Mouse (Mus musculus) left cerebral cortex, postnatal 4 days (tissue): ENCODE measurements at regions not wholly inside any gene's neighbourhood (a gene's known extent, or its start where the extent isn't known, plus 50 kb on each side); places are given as distances from the start of the nearest gene placed in this dataset.

Experiments
- DNase-seq: peaks from one replicate; pipeline ENCODE4 v3.0.0-alpha.2; 2022
- intact Hi-C: fragments of 180-260 bp; cut with DNase I; formaldehyde crosslinking; loops from one replicate; pipeline ENCODE4 v1.15.1; 2025

DNA sequence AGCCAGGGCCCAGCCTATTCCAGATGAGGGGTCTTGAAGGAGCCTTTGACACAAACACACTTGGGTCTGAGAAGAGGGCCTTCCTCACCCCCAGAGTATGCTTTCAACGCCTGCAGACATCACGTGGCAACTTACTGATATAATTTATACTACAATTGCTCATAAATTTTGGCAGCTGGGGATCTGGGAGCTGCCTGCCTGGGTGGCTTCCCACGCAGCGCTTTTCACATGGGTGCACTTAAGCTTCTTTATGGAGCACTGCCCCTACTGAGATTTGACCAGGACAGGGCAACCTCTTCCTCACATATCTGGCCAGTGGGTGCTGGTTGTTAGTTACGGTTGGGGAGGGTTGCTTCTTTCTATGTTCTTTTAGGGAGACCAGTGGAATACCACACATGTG lies 61.6 kb downstream of the Spesp1 start:
- no peak for DNase-seq
- intact Hi-C loops, result no loop called here

DNA sequence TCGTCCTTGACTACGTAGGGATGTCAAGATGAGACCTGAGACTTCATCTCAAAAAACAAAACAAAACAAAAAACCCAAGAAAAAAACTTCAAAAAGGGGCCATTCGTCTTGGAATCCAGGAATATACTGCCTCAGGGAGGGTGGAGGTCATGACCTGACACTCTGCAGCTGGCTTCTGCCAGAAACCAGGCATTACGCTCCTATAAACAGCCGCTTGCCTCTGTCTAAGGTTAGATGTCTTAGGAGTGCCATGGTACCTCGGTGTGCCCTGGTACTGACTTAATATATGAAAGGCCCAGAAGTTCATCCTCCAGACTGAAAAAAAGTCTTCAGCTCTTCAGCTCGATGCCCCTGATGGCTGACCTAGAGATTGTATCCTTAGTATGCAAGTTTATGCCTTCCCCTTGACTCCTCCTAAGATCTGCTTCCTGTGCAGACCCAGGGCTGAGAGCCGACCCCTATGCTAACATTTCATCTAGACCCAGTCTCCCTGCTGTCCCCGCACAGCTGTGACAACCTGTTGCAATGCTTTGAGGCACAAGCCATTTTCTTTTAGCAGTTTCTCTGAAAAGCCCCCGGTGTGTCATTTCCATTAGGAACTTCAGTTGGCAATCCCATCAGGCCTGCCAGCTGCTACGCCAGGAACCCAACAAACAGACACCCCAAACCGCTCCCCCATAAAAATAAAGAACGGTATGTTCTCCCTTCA lies 66.7 kb downstream of the Spesp1 start:
- peak; percentile 48 for DNase-seq
- intact Hi-C loops, result loop anchor here (10.0 kb wide), 1 partner anchor 91 kb away; the partner anchor contains the start of gene Glce

DNA sequence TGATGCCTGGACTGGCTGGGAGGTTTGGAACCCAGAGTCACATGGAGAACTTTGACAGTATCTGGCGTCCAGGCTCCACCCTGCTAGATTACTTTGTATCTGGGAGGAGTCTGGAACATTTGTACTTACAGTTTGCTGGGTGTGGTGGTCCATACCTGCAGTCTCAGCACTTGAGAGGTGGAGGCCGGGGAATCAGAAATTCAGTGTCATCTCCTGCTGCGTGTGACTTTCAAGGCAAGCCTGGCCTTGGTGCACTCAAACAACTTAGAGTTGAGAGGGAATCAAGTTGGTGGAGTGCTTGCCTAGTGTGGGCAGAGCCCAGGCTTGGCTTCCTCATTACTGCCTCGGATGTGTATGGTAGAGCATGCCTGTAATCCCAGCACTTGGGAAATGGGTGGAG lies 67.5 kb downstream of the Spesp1 start:
- no peak for DNase-seq
- intact Hi-C loops, result loop anchor here (10.0 kb wide), 1 partner anchor 90 kb away; the partner anchor contains the start of gene Glce

DNA sequence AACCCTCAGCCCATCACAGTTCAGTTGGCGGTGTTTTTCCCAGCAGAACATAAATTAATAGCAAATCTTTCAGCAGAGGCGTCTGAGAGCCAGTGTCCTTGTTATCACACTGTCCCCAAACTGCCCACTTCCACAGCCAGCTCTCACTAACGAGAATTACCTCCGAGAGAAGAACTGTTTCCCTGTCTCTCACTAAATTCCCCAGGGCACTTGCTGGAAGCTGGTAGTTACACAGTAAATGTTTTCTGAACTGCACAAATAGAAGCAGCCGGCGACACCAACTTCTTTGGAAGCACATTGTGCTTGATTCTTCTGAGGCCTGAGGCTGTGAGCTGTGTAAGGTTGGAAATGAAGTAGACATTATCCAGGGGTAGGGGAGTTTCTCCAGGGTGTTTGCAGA lies 69.4 kb downstream of the Spesp1 start:
- DNase-seq, result no peak
- intact Hi-C loops, result loop anchor here (10.0 kb wide), 1 partner anchor 88 kb away; the partner anchor contains the start of gene Glce

DNA sequence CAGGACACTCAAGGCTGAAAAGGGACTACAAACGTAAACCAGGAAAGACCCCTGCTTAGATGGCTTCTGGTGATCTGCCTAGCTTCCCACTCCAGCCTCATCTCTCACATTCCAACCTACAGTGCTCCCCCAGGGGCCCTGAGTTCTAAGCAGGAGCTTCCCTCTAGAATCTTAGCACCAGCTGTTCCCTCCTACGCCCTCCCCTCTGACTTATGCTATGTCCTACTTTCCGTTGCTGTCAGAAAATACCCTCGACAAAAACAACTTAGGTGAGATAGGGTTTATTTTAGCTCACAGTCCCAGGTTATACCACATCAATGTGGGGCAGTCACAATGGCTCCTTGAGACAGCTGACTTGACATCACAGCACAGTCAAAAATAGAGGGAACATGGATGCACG lies 71.2 kb downstream of the Spesp1 start:
- intact Hi-C loops, result loop anchor here (10.0 kb wide), 1 partner anchor 86 kb away; the partner anchor contains the start of gene Glce
- DNase-seq, result no peak

DNA sequence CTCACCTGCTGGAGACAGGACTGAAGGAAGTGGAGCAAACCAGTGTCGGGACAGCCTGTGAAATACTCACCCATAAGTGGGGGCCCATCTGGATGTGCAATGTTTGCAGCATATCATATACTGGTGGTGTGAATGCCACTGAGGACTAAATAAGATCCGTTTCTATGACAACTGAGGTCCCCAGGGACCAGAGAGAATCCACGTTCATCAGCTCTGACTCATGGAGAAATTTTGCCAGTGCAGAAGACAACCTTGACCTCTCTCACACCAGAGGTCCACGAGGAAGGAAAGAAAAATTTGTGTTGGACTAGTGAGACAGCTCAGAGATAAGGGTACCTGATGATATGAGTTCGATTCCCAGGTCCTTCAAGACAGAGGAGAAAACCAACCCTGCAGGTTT lies 73.6 kb downstream of the Spesp1 start:
- DNase-seq, result no peak
- intact Hi-C loops, result no loop called here

DNA sequence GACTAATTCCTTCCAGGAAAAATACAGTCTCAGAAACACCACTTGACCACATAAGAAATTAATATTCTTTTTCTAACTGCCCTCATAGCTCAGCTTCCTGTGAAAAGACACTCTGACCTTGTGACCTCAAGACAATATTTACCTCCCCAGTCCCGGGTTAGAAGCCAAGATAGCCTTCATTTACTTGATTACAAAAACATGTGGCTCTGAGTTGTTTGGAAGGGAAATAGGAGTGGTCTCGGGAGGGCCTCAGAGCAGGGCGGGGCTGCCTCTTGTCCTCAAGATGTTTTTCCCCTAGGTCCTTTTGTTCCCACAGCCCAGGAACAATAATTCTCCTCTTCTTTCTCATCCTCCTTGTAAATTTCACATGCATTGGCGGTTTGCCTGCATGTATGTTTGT lies 76.7 kb downstream of the Spesp1 start:
- no peak for DNase-seq
- intact Hi-C loops, result no loop called here

DNA sequence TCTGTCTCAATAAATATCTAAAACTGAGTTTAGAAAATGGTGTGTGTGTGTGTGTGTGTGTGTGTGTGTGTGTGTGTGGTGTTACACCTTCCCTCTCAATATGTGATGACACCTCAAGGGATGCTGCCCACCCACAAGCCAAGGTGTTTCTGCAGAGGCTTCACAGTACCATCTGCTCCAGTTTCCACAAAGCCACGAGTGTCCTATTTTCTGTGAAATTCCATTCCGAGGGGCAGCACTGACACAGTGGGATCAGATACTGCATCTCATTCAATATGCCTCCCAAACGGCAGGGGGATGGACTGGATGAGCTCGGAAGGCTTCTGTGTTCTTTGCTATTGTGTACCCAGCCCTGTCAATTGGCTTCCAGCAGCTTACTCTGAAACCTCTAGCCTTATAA lies 78.5 kb downstream of the Spesp1 start:
- DNase-seq, result no peak
- intact Hi-C loops, result no loop called here

DNA sequence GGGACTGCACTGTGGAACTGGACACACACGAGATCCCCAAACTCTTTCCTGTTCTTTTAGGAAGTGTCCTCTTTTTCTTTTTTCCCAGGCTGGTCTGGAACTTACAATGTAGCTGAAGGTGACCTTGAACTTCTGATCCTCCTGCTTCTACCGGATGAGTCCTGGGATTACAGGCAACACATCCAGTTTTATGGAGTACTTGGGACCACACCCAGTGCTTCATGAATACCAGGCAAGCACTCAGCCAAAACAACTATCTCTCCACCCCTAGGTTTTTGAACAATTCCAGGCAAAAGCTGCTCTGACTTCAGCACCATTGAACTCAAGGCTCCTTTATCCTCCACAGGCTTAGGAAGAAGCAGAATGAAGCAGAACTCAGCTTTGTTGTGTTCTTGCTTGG lies 79.7 kb downstream of the Spesp1 start:
- intact Hi-C loops, result no loop called here
- DNase-seq, result no peak

DNA sequence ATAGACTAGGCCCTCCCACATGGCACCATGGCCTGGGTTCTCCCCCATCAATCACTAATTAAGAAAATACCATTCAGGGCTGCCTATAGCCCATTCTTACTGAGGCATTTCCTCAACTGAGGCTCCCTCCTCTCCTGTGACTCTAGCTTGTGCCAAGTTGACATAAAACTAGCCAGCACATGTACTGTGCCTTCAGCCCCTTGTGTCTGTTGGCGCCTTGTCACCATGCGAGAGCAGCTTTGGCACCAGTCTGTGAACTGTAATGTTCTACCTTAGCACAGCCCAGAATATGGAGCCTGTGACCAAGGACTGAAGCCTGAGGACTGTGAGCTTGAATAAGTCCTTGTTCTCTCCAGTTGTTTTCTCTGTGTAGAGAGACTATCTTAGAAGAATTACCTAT lies 75.0 kb upstream of the Glce start:
- intact Hi-C loops, result no loop called here
- no peak for DNase-seq

DNA sequence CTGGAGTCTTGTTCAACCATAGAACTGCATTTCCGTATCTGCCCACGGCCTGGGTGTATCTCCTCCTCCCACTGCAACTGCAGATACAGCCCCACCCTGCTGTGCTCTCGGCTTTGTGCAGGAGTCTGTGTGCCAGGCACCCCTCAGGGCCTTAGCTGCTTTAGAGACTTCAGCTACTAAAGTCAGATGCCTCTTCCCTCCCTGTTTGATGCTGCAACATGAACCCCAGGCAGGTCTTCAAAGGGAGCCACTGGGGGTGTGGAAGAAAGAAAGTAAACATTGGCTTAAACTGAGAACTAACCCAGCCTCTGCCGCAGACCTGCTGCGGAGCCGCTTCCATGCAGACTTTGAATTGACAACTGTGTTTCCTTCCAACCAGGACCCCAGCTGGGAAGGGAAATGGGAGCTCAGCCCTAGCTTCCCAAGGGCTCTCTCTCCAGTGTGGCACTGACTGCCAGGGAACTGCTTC lies 70.0 kb upstream of the Glce start:
- peak; percentile 46 for DNase-seq
- intact Hi-C loops, result no loop called here

DNA sequence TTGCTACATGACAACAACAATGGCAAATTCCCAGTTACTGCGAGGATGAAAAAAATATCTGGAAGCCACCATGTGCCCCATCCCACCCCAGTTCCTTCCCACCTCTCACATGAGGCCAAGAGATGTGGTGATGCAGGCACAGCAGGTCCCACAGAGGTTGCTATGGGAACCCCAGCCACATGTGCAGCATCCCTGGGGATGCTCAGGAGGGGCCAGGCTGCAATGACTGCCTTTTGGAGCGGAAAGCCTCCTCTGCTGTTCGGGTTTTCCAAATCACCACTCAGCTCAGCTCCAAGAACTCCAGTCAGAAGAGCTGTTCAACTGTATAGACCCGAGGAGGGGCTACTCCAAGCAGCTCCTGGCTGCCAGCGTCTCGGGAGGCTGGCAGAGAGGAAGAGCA lies 68.0 kb upstream of the Glce start:
- DNase-seq, result peak; percentile 55
- intact Hi-C loops, result no loop called here

DNA sequence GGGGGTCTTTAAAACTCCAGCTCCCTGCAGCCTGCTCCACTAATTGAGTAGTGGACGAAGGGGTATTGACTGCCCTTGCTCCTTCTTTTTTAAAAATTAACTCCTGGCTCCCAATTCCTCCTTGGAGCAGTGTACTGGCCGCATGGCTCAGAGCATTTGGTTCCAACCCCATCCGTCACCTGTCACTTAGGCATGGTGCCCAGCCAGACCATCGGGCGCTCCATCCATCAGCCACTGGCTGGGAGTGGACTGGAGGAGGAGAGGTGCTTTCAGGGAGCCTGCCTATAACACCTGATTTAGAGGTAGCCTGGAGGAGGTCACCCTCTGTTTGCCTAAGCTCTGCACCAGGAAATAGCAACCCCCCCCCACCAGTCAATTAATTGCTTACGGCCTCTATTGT lies 66.4 kb upstream of the Glce start:
- peak; percentile 89 for DNase-seq
- intact Hi-C loops, result no loop called here

DNA sequence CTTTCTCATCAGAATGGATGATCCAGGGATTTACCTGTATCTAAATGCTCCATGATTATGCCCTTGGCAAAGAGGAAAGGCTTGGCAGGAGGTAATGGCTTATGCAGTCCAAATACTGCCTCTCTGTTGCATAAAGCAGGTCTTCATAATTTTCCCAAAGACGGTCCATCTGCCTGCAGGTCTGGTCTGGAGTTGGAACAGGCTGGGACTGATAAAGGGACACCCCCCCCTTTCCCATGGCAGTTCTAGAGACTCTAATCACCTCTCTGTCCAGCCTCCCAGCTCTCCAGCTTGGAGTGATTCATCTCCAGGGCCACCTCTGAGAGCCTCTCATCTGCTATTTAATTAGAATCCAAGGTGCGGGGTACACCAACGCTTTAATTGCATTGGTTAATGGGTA lies 65.9 kb upstream of the Glce start:
- peak; percentile 53 for DNase-seq
- intact Hi-C loops, result no loop called here

DNA sequence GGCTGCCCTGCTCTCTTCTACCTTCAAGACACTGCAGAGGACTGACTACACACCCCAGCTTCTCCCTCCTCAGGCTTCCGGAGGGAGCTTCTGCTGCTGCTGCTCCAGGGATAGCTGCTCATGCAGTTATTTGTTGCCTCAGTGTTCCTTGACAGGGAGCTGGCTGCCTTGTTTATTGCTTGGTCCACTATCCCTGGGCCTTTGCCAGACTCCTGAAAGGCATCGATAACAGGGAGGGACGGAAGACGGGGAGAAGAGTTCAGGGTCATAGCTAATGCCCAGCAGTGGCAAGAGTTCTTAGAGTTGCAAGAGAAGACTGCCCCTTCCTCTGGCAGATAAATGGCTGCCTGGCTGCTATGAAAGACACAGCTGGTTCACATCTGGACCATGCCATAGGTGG lies 64.4 kb upstream of the Glce start:
- intact Hi-C loops, result no loop called here
- no peak for DNase-seq

DNA sequence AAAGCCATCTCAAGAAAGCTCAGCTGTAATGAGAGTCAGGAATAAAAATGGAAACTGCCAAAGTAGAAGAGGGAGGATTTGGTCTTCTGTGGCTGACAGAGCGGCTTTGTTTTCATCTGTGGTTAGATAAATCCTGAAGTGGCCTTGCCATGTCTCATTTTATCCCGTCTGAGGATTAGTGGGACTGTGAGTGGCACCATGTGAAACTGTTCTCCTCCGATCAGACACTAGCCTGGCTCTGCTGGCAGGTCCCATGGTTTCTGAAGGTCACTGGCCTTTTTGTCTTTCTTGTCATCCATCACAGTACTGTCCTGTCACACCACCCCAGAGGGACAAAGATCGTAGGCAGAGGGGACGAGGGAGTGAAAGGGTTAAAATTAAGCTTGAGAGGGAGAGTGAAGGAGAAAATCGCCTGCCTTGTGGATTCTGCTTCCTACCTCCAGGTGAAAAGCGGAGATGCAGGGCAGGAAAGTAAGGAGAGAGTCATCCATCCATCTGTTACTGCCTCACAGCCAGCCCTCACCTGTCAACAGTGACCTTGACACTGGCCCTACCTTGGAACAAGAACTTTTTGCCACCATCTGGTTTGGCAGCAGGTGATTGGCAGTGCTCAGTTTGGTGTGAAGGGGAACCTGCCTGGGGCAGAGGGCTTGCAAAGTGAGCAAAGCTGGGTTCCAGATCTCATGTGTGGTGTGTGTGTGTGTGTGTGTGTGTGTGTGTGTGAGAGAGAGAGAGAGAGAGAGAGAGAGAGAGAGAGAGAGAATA lies 63.2 kb upstream of the Glce start:
- intact Hi-C loops, result no loop called here
- DNase-seq, result peak; percentile 56

DNA sequence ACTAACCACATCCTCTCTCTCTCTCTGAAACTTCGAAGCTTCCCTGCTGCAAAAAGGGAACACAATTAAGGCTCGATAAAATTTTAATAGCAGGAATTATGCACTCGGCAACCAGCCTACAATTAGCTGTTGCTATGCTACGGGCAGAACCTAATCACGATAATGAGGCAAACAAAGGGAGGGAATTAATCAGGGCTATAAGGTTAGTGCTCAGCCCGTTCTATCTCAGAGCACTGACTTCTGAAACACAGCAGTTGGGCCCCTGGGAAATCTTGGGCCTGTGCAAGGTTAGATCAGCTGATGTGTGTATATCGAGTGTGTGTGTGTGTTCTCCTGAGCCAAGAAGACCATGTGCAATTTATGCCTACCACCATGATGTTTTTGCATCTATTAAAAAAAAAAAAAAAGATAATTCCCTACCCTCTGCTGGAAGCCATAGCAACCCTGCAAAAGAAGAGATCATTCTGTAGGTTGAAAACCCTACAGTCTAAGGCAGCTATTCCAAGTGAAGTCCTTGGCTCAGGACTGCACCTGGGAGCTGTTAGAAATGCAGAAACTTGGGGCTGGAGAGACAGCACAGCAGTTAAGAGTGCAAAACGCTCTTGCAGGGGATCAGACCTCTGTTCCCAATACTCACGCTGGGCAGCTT lies 58.9 kb upstream of the Glce start:
- intact Hi-C loops, result no loop called here
- no peak for DNase-seq

DNA sequence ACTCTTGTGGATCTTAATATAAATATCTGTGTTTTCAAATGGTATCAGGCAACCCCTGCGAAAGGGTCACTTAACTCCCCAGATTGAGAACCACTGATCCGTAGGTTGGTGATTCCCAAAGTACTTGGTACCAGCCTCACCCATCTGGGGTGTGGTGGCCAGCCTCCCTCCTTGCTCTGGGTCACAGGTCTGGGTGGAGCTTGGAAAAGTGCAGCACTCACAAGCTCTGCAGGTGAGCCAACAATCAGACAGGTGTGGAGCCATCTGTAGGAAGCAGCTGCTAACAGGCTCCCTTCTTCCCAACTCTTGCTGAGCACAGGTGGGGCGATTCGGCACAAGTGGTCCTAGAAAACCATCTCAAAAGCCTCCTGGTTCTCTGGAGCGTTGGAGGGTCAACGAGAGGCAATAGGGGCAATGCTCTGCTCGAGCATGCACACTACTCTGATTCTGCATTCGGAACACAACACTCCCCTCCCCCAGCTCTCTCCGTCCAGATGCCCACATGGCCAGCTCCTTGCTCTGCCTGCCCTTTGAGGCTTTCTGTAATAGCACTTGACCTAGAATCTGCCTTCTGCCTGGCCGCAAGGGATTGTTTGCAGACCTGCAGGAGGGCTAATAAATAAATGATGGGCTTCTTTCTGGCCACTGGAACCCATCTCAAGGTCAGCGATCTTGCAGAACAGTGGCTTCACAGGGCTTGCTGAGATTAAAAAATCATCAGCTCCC lies 58.2 kb upstream of the Glce start:
- intact Hi-C loops, result no loop called here
- DNase-seq, result no peak

DNA sequence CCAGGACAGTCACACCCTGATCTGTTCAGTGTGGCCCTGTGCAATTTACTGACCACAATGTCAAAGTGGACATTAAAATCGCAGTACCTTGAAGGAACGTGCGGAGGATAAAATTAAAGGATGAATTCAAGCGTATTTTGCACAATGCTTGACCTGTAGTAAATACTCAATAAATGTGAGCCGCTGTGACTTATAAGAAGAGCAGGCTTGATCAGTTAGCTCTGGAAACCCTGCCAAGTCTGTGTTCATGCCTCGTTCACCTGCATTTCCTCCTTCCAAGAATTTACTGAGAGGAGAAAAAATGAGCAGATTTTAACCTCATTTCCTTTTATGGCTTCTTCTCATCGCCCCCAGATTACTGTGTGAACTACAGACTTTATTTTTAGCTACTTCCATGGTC lies 52.2 kb upstream of the Glce start:
- intact Hi-C loops, result no loop called here
- no peak for DNase-seq
